Mouse (Mus musculus) heart, embryonic 12.5 days (tissue): ENCODE measurements at regions not wholly inside any gene's neighbourhood (a gene's known extent, or its start where the extent isn't known, plus 50 kb on each side); places are given as distances from the start of the nearest gene placed in this dataset.

ENCODE experiments used
- ATAC-seq: fragments of 200-750 bp; cut with Nextera tagmentation; 2 replicates; pipeline ENCODE4 v1.8.0; 2017; ENCODE audit warnings: moderate TSS enrichment, moderate library complexity; ENCODE audit not compliant: insufficient number of reproducible peaks, low FRiP score
- H3K27ac ChIP-seq: fragments of 300-500 bp; sonication (generic); 2 replicates; pipeline ENCODE4 v1.5.1; 2016; ENCODE audit warnings: mild to moderate bottlenecking, moderate library complexity; ENCODE audit not compliant: poor library complexity, severe bottlenecking
- H3K27me3 ChIP-seq: fragments of 300-500 bp; sonication (generic); replicated peaks from 2 replicates; pipeline ENCODE4 v1.6.1; 2016; ENCODE audit warnings: mild to moderate bottlenecking, moderate library complexity
- H3K36me3 ChIP-seq: fragments of 300-500 bp; sonication (generic); 2 replicates; pipeline ENCODE4 v1.6.1; 2016; ENCODE audit warnings: mild to moderate bottlenecking, moderate library complexity
- H3K4me1 ChIP-seq: fragments of 300-500 bp; sonication (generic); replicated peaks from 2 replicates; pipeline ENCODE4 v1.6.1; 2016; ENCODE audit warnings: mild to moderate bottlenecking
- H3K4me2 ChIP-seq: fragments of 300-500 bp; sonication (generic); 2 replicates; pipeline ENCODE4 v1.6.1; 2016; ENCODE audit warnings: mild to moderate bottlenecking, moderate library complexity
- H3K4me3 ChIP-seq: fragments of 300-500 bp; sonication (generic); 2 replicates; pipeline ENCODE4 v1.5.1; 2016; ENCODE audit warnings: mild to moderate bottlenecking
- H3K9ac ChIP-seq: fragments of 300-500 bp; sonication (generic); 2 replicates; pipeline ENCODE4 v1.6.1; 2016; ENCODE audit warnings: mild to moderate bottlenecking, moderate library complexity
- H3K9me3 ChIP-seq: fragments of 300-500 bp; sonication (generic); replicated peaks from 2 replicates; pipeline ENCODE4 v1.6.1; 2016; ENCODE audit warnings: mild to moderate bottlenecking, moderate library complexity
- WGBS: fragments of 180-500 bp; shearing (Covaris S2); methylation state at CpG from one replicate; pipeline ENCODE4 v1.1.7; 2016; 5-methylcytosine and 5-hydroxymethylcytosine counted together

DNA sequence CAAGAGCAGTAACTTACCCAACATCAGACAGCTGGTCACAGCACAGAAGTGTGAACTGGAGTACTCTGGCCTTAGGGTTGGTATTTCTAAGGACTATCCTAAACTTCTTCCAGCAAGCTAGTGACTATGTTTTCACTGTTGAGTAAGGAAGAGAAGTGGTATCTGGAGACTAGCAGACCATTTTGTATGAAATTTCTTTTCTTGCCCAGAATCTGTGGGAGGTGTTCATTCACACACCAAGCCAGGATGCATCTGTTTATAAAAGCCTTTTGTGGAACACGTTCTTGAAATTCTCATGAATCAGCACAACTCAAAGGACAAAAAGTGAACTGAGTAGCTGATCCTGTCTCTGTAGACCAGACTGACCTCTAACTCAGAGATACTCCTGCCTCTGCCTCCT is 403.3 kb upstream of the Nr5a2 start:
- H3K27ac ChIP-seq: no peak overlapping the region
- ATAC-seq: no peak
- WGBS: 56% methylated on average over 1 of the region's 1 CpGs
- H3K27me3 ChIP-seq: no peaks in the 10 kb centered on the region
- no peak overlapping the region for H3K9ac ChIP-seq
- no peak overlapping the region for H3K4me2 ChIP-seq
- no peaks in the 10 kb centered on the region for H3K4me1 ChIP-seq
- H3K9me3 ChIP-seq: no peaks in the 10 kb centered on the region; the same call in 1 of the 2 replicates
- no peak overlapping the region for H3K4me3 ChIP-seq
- H3K36me3 ChIP-seq: no peaks in the 10 kb centered on the region

DNA sequence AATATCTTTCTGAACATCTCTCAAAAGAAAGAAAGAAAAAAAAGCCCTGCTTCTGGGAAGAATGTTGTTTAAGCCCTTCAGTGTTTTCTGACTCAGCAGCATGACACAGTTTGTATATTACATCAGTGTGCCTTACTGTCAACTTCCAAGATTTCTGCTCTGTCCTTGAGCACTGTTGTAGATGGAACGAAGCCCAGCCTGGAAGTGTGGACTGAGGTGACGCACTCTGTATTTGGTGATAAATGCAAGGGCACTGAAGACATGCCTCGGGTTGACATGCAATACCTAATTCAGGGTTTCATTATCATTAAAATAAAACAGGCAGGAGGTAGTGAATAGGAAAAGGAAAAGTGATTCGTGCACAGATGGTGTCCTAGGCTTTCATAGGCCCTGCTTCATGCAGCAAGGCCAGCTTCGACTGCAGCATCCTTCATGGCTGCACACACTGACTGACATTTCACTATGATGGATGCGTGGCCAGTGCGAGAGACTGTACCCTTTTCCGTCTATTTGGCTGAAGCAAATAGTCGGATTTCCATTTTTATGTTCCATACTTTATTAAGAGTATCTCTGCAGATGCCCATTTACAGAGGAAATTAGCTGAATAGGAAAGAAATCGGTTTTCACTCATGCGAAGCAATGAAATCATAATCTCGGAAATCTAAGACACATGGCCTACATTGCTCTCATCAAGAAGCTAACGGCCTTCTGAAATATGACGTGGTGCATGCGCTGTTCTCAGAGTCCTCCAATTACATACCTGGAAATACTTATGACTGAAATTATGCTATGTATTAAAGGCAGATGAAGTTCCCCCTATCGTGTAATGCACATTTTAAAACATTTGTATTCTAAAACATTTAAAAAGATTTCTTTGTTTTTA is 400.7 kb upstream of the Nr5a2 start:
- no peak for ATAC-seq
- Histone ChIP-seq H3K9ac (no peak overlapping the region), H3K36me3 (no peaks in the 10 kb centered on the region), H3K27me3 (no peaks in the 10 kb centered on the region), H3K4me1 (no peaks in the 10 kb centered on the region), H3K4me3 (no peak overlapping the region), H3K4me2 (no peak overlapping the region), H3K27ac (no peak overlapping the region), H3K9me3 (no peaks in the 10 kb centered on the region; the same call in 1 of the 2 replicates)
- 79% methylated on average over 16 of the region's 16 CpGs for WGBS

DNA sequence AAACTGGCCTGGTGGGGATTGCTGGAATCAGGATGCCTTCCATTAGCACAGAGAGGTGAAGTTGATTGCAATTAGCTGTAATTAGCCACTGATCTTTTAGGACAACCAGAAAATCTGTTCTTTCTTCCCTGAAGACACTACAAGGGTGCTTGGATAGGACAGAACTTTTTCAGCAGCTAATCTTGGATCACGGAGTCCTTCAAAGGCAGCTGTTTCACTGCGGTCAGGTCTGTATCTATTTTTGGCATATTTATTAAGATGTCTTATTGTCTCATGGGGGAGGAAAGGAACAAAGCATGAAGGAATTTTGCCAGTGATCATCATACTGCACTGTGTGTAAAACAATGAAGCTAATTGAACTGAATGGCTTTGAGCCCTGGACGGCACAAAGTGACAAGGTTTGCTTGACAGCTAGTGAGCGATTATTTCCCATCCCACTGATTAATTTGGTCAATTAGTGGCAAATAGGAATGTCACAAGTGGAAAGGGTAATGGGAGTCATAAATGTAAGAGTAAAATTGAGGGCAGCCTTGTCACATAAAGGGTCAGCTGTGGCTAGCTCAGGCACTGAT is 395.8 kb upstream of the Nr5a2 start:
- no peaks in the 10 kb centered on the region for H3K9me3 ChIP-seq
- no peaks in the 10 kb centered on the region for H3K27me3 ChIP-seq
- H3K4me3 ChIP-seq: no peak overlapping the region
- no peak overlapping the region for H3K27ac ChIP-seq
- ATAC-seq: no peak
- H3K36me3 ChIP-seq: no peaks in the 10 kb centered on the region
- no peaks in the 10 kb centered on the region for H3K4me1 ChIP-seq
- no peak overlapping the region for H3K9ac ChIP-seq
- no peak overlapping the region for H3K4me2 ChIP-seq
- WGBS: 55% methylated on average over 4 of the region's 4 CpGs

GRCm38 (mm10) chr1:137352390-137353027 is 392.3 kb upstream of the Nr5a2 start:
- no peaks in the 10 kb centered on the region for H3K9me3 ChIP-seq
- no peak for ATAC-seq
- no peaks in the 10 kb centered on the region for H3K27me3 ChIP-seq
- no peak overlapping the region for H3K4me2 ChIP-seq
- H3K27ac ChIP-seq: no peak overlapping the region
- no peak overlapping the region for H3K9ac ChIP-seq
- WGBS: 85% methylated on average over 5 of the region's 5 CpGs
- H3K36me3 ChIP-seq: no peaks in the 10 kb centered on the region
- no peaks in the 10 kb centered on the region for H3K4me1 ChIP-seq
- no peak overlapping the region for H3K4me3 ChIP-seq

DNA sequence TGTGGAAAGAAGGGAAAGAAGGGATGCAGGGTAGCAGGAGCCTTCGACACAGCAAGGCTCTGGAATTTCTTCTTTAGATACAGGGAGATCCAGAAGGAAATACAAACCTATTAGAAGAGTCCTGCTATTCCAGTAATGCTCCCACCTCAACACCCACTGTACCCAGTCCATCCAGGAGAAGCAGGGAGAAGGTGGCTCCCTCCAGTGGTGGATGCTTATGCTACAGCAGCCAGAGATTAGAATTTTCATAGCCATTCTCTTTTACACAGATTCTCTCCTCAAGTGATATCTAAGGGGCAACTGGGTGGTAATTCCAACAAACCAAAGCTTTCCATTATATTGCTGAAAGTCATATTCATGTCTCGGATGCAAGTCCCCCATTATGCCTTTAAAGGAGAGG is 373.9 kb upstream of the Nr5a2 start:
- H3K9ac ChIP-seq: no peak overlapping the region

DNA sequence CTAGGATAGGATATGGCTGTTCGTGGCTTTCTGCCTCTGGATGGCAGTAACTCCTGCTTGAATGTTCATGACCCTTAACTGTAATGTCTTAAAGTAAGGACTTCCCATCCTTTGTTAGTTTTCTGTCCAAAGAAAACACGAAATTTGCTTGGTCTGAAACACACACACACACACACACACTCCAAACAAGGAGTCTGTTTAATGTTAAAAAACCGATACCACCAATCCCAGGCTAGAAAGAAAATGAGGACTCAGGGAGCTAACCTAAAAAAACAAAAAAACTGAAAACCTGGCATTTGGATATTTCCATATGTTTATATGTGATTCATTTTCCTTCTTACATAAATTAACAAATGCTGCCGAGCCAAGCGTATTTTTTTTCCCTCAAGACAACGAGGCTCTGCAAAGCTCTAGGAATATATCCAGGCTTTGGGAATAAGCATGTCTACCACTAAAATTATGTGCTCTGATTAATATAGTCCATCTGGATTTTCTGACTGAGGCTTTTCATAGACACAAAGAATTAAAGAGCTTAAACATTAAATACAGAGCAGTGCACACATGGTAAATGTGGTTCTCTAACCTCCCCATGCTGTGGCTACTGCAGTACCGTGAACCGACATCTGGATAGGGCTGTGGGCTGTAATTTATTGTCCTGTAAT is 372.0 kb upstream of the Nr5a2 start:
- ATAC-seq: no peak; the same call in 1 of the 2 replicates
- H3K4me1 ChIP-seq: peaks cover 6% of the 10 kb centered on the region; the same call in 1 of the 2 replicates
- H3K9ac ChIP-seq: no peak overlapping the region
- 67% methylated on average over 8 of the region's 8 CpGs for WGBS
- no peaks in the 10 kb centered on the region for H3K36me3 ChIP-seq
- H3K27ac ChIP-seq: no peak overlapping the region
- no peaks in the 10 kb centered on the region for H3K27me3 ChIP-seq
- H3K9me3 ChIP-seq: no peaks in the 10 kb centered on the region
- no peak overlapping the region for H3K4me3 ChIP-seq
- H3K4me2 ChIP-seq: no peak overlapping the region

More for the DNA sequence above, 373.9 kb upstream of the Nr5a2 start:
- Histone ChIP-seq H3K27me3 (no peaks in the 10 kb centered on the region), H3K9me3 (no peaks in the 10 kb centered on the region), H3K27ac (no peak overlapping the region), H3K36me3 (no peaks in the 10 kb centered on the region), H3K4me3 (no peak overlapping the region), H3K4me1 (peaks cover 6% of the 10 kb centered on the region; the same call in 1 of the 2 replicates), H3K4me2 (no peak overlapping the region)
- no peak for ATAC-seq
- WGBS: 66% methylated on average over 2 of the region's 2 CpGs

- H3K36me3 ChIP-seq: no peaks in the 10 kb centered on the region
- H3K27ac ChIP-seq: no peak overlapping the region
- H3K4me1 ChIP-seq: peaks cover 6% of the 10 kb centered on the region; the same call in 1 of the 2 replicates
- no peak for ATAC-seq
- no peaks in the 10 kb centered on the region for H3K9me3 ChIP-seq
- H3K27me3 ChIP-seq: no peaks in the 10 kb centered on the region
- H3K9ac ChIP-seq: no peak overlapping the region
- no peak overlapping the region for H3K4me2 ChIP-seq
- no peak overlapping the region for H3K4me3 ChIP-seq
- WGBS: 57% methylated on average over 5 of the region's 5 CpGs
Observed at GRCm38 (mm10) chr1:137331746-137332107, 371.5 kb upstream of the Nr5a2 start.

- Histone ChIP-seq H3K4me3 (no peak overlapping the region), H3K9me3 (no peaks in the 10 kb centered on the region), H3K4me2 (no peak overlapping the region), H3K36me3 (no peaks in the 10 kb centered on the region), H3K9ac (no peak overlapping the region), H3K4me1 (peaks cover 6% of the 10 kb centered on the region; the same call in 1 of the 2 replicates), H3K27me3 (no peaks in the 10 kb centered on the region), H3K27ac (no peak overlapping the region)
- WGBS: 42% methylated on average over 3 of the region's 3 CpGs
- ATAC-seq: peak; percentile 42; the same call in 1 of the 2 replicates
Observed at GRCm38 (mm10) chr1:137330634-137331033, 370.4 kb upstream of the Nr5a2 start.

DNA sequence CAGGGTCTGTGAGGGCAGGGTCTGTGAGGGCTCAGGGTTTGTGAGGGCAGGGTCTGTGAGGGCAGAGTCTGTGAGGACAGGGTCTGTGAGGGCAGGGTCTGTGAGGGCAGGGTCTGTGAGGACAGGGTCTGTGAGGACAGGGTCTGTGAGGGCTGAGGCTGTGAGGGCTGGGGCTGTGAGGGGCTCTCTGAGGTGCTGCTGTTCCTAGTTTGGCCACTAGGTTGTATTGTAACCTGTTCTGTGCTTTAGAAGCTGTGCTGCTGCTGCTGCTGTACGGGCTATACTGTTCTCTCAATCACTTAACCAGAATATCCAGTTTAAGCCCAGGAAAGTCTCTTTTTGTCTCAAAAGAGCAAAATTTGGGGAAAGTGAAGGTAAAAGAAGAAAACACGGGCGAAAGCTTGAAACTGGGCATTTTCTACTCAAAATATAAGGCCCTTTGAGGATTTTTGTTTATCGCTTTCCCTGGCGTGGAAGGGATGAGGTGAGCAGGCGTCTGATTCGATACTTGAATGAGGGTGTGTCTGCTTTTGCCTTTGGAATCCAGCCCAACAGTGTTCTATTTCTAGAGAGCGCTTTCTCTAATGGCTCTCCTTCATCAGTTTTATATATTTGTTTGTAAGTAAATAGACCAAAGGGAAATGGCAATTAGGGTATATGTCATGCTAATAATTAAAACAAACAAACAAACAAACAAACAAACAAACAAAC is 363.8 kb upstream of the Nr5a2 start:
- Histone ChIP-seq H3K4me1 (no peaks in the 10 kb centered on the region; the same call in none of the 2 replicates), H3K36me3 (no peaks in the 10 kb centered on the region), H3K27ac (no peak overlapping the region), H3K27me3 (no peaks in the 10 kb centered on the region), H3K9me3 (no peaks in the 10 kb centered on the region), H3K4me2 (peak overlapping the region; percentile 34; the same call in 1 of the 2 replicates), H3K4me3 (no peak overlapping the region), H3K9ac (no peak overlapping the region)
- no peak for ATAC-seq
- WGBS: 35% methylated on average over 8 of the region's 8 CpGs

- no peak overlapping the region for H3K4me3 ChIP-seq
- H3K9me3 ChIP-seq: no peaks in the 10 kb centered on the region
- no peak overlapping the region for H3K27ac ChIP-seq
- H3K27me3 ChIP-seq: no peaks in the 10 kb centered on the region
- H3K4me1 ChIP-seq: no peaks in the 10 kb centered on the region; the same call in none of the 2 replicates
- 67% methylated on average over 2 of the region's 2 CpGs for WGBS
- ATAC-seq: no peak
- H3K36me3 ChIP-seq: no peaks in the 10 kb centered on the region
- H3K9ac ChIP-seq: no peak overlapping the region
- H3K4me2 ChIP-seq: no peak overlapping the region
Observed at GRCm38 (mm10) chr1:137323035-137323680, 362.9 kb upstream of the Nr5a2 start.
